Mouse (Mus musculus) bone marrow, adult 2 months (tissue): ENCODE results near the gene Antxr2. TPM values are rescaled to one million over a fixed set of nuclear protein-coding genes. Genes with fewer than 3 reads are reported as not detected.

Source experiments
- H3K27ac ChIP-seq: fragments of 200-500 bp; 2 replicates; pipeline ENCODE4 v1.5.1; 2012; ENCODE audit warnings: low read depth, mild to moderate bottlenecking, control low read depth, inconsistent platforms, low read length; ENCODE audit not compliant: control insufficient read depth, poor library complexity, insufficient read depth
- H3K4me1 ChIP-seq: fragments of 200-500 bp; 2 replicates; pipeline ENCODE4 v1.6.1; 2011; ENCODE audit warnings: low read length; ENCODE audit not compliant: control insufficient read depth, insufficient read depth
- H3K4me3 ChIP-seq: fragments of 200-500 bp; replicated peaks from 2 replicates; pipeline ENCODE3; 2011; ENCODE audit warnings: mild to moderate bottlenecking, low read depth, low read length, control low read depth; ENCODE audit not compliant: control insufficient read depth
- CTCF ChIP-seq: fragments of 200-500 bp; IDR thresholded peaks from 2 replicates; pipeline ENCODE4 v1.5.1; 2011; ENCODE audit warnings: low read length, control low read depth; ENCODE audit not compliant: control insufficient read depth, insufficient read depth
- POLR2A ChIP-seq: fragments of 200-500 bp; IDR thresholded peaks from 2 replicates; pipeline ENCODE4 v1.6.1; 2011; ENCODE audit warnings: low read depth, mild to moderate bottlenecking, control low read depth, low read length, borderline replicate concordance; ENCODE audit not compliant: control insufficient read depth
- WGBS: fragments of 180-500 bp; shearing (Covaris S2); methylation state at CpG from one replicate; pipeline ENCODE4 v1.1.7; 2018; 5-methylcytosine and 5-hydroxymethylcytosine counted together
- polyA plus RNA-seq: library from polyadenylated mRNA; stranded (reverse); fragments of >200 nt; gene quantifications from 2 replicates; pipeline ENCODE4 v1.2.4, GENCODE M21; 2011; ENCODE audit warnings: low replicate concordance; ENCODE audit not compliant: missing spikeins, insufficient read depth, insufficient read length

Gene Antxr2
- polyA plus RNA-seq, 1 experiment = 3.9 TPM

- 28% methylated on average over 3 of the region's 3 CpGs for WGBS
- no peak for TF ChIP-seq CTCF
- no peak for TF ChIP-seq POLR2A
- H3K4me1 ChIP-seq = peaks cover 1% of the 10 kb centered on the region
- no peak overlapping the region for H3K4me3 ChIP-seq
- no peak overlapping the region for H3K27ac ChIP-seq
Observed at GRCm38 (mm10) chr5:97884110-97884509, 146.7 kb downstream of the Antxr2 start.

- TF ChIP-seq POLR2A (no peak), CTCF (no peak)
- WGBS = 84% methylated on average over 2 of the region's 2 CpGs
- no peak overlapping the region for H3K4me3 ChIP-seq
- H3K4me1 ChIP-seq = peaks cover 1% of the 10 kb centered on the region
- H3K27ac ChIP-seq = no peak overlapping the region
Observed at GRCm38 (mm10) chr5:97881421-97881820, 149.4 kb downstream of the Antxr2 start.

DNA sequence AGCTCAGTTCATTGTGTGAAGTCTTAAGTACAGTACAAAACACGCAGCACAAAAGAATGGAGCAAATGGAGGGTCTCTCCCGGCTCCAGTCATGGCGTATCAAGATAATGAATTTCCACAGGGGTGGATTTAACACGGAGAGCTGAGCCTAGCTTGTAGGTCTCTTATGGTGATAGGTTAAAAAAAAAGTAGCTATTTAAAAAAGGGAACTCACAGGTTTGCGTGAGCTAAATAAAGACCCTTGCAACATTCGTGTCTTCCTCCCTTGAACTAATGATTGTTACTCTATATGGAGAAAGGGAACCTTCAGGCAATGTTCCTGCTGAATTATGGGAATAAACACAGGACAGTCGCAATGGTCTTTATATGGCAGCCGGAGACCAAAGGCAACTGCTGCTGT, 150.7 kb downstream of the Antxr2 start:
- 18% methylated on average over 8 of the region's 8 CpGs for WGBS

GRCm38 (mm10) chr5:97878871-97879270, 152.0 kb downstream of the Antxr2 start:
- Histone ChIP-seq H3K27ac (no peak overlapping the region), H3K4me3 (no peak overlapping the region), H3K4me1 (peaks cover 1% of the 10 kb centered on the region)
- 40% methylated on average over 3 of the region's 3 CpGs for WGBS
- TF ChIP-seq POLR2A (no peak), CTCF (no peak)

More for the DNA sequence above, 150.7 kb downstream of the Antxr2 start:
- Histone ChIP-seq H3K27ac (no peak overlapping the region), H3K4me1 (peaks cover 1% of the 10 kb centered on the region), H3K4me3 (no peak overlapping the region)
- TF ChIP-seq POLR2A = no peak
- no peak for TF ChIP-seq CTCF

DNA sequence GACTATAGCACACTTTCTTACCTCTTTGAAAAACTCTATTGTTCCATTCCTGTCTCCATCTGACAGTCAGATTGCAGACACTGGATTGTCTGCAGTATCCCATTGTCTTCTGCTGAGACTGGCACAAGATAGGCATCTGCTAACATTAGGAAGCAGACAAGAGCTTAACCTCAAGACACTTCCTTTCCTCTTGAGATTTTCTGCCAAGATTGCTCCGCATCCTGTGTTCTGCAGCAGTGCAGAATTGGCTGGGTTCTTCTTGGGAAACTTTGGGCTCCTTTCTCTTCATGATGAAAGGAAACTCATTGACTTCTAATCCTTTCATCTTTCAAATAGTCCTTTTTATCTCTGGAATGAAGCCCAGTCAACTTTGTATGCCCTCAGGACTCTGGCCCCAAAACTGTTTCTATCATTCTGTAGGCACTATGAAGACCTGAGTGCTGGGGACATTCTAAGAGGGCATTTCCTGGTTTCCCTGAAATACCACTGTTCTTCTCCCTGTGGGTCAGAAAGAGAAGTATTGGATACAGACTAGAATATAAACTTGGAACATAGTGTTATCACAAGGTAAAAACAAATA, 152.5 kb downstream of the Antxr2 start:
- Histone ChIP-seq H3K4me3 (no peak overlapping the region), H3K27ac (no peak overlapping the region), H3K4me1 (peaks cover 1% of the 10 kb centered on the region)
- 39% methylated on average over 1 of the region's 1 CpGs for WGBS
- TF ChIP-seq POLR2A = no peak
- TF ChIP-seq CTCF = no peak

DNA sequence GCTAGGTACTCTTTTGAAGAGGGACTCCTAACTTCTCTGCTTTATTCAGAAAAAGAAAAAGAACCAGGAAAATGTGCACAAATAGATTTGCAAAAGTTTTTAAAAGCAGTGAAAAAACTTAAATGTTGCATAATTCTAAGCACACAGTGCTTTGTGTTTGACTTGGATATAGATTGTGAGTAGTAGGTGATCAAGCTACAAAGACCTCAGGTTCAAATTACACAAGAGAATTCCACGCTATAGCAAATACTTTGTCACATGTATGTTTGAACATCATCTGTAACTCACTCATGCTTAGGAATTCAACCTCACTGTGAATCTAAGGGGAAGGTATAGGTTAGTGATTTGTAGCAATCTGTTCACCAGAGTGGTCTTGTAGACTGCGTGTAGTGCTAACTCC, 153.9 kb downstream of the Antxr2 start:
- Histone ChIP-seq H3K27ac (no peak overlapping the region), H3K4me3 (no peak overlapping the region), H3K4me1 (peaks cover 1% of the 10 kb centered on the region)
- WGBS = 84% methylated on average over 2 of the region's 2 CpGs
- TF ChIP-seq POLR2A (no peak), CTCF (no peak)

DNA sequence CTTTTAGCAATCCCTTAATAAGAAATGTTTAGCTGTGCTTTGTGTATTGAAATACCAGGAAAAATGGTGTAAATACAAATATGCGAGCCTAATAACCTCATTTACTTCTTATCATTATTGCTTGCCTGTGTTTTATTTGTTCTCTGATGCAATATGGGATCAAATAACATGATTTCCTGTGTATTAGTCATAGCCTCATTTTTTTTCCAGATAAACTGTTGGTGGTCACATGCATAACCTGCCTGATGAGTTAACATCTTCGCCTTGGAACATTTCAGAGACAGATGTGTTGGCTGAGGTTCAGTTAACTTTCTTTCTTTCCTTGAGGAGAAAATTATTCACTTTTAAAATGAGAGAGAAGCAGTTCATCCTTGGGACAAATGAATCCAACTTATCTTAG, 162.9 kb downstream of the Antxr2 start:
- no peak overlapping the region for H3K27ac ChIP-seq
- 74% methylated on average over 2 of the region's 2 CpGs for WGBS
- TF ChIP-seq CTCF (no peak), POLR2A (no peak)
- no peaks in the 10 kb centered on the region for H3K4me1 ChIP-seq
- H3K4me3 ChIP-seq = no peak overlapping the region

GRCm38 (mm10) chr5:97866975-97867374, 163.9 kb downstream of the Antxr2 start:
- TF ChIP-seq POLR2A (no peak), CTCF (no peak)

GRCm38 (mm10) chr5:97857101-97857500, 173.7 kb downstream of the Antxr2 start:
- Histone ChIP-seq H3K4me3 (no peak overlapping the region), H3K4me1 (no peaks in the 10 kb centered on the region), H3K27ac (no peak overlapping the region)
- TF ChIP-seq CTCF (no peak), POLR2A (no peak)

More at GRCm38 (mm10) chr5:97866975-97867374, 163.9 kb downstream of the Antxr2 start:
- Histone ChIP-seq H3K4me1 (no peaks in the 10 kb centered on the region), H3K4me3 (no peak overlapping the region), H3K27ac (no peak overlapping the region)
- 81% methylated on average over 3 of the region's 3 CpGs for WGBS
